Mouse (Mus musculus) E14TG2a.4 (cell line): ENCODE measurements around the gene Pbrm1.

ENCODE experiments used
- CTCF ChIP-seq: conservative IDR thresholded peaks from 2 replicates; pipeline ENCODE4 v1.5.1; 2014; ENCODE audit warnings: low read length
- POU5F1 ChIP-seq: IDR thresholded peaks from 2 replicates; pipeline ENCODE4 v1.6.1; 2014; ENCODE audit warnings: low read length, borderline replicate concordance

DNA sequence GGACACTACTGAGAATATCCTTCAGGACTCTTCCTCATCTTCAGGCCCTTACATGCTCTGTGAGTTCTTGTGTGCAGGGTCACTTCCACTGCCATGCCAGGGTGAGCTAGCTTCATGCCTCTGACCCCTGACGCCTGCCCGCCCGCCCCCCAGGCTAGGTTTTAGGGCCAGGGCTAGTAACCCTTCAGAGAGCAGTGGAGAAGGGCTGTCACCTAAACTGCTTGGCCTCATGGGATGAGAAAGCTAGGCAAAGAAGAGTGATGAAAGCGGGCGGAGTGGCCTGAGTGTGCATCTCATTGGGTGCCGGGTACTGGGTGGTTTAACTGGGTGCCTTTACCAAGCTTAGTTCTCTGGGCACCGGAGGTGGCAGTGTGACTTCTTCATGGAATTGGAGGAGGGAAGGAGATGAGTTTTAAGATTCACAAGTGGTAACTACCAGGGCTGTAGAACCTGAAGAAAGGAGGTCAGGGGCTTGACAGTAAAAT lies 113.6 kb downstream of the Pbrm1 start:
- no peak for TF ChIP-seq CTCF
- no peak for TF ChIP-seq POU5F1
